Mouse (Mus musculus): ENCODE measurements around the gene Zfp866.

GRCm38 (mm10) chr8:69797661-69798060 lies 6.7 kb upstream of the Zfp866 start:
- TF ChIP-seq CTCF (IDR thresholded peaks at IDR 0.05; ENCODE audit: extremely low read depth, insufficient read length, insufficient replicate concordance, low read depth, low read length) (no peak), POLR2A (IDR thresholded peaks at IDR 0.05; ENCODE audit: low read depth, low read length) (no peak)
